Mouse (Mus musculus): Measurements from ENCODE around the gene Pdlim7.
A peak's percentile ranks its signal among the peaks of the same experiment; 100 is the strongest.

Gene Pdlim7

DNA sequence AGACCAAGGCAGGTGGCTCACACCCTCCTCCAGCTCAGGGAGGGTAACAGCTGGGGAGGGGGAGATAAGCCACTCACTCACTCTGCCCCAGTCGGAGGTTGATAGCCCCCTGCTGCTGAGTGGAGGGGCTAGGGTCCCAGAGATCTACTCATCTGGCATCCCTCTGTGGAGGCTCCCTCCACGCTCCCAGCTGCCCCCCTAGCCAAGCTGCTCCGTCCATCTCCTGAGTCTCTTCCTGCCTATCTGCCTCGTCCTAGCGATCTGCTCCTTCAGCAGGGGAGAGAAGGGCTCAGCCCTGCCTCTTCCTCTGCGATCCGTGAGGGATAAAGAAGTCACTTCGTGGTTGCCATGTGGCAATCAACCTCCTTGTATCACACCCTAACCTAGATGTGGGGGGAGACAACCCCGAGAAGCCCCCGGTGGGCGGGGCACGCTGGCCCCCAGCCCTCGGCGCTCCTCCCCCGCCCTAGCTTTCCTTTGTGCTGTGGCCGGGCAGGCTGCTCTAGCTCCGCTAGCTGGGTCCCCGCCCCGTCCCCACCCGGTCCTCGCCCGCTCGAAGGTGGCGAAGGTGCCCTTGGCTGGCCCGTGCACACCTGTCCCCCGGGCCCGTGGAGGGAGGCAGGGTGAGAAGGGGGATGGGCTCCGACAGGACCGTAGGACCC is 26.4 kb downstream of the Pdlim7 start:
- no peak for DNase-seq (ENCODE audit: low spot score in 2 of 2)

- DNase-seq (ENCODE audit: low spot score in 2 of 2): no peak
These were observed 27.3 kb downstream of the Pdlim7 start for GRCm38 (mm10) chr13:55486029-55486794.

DNA sequence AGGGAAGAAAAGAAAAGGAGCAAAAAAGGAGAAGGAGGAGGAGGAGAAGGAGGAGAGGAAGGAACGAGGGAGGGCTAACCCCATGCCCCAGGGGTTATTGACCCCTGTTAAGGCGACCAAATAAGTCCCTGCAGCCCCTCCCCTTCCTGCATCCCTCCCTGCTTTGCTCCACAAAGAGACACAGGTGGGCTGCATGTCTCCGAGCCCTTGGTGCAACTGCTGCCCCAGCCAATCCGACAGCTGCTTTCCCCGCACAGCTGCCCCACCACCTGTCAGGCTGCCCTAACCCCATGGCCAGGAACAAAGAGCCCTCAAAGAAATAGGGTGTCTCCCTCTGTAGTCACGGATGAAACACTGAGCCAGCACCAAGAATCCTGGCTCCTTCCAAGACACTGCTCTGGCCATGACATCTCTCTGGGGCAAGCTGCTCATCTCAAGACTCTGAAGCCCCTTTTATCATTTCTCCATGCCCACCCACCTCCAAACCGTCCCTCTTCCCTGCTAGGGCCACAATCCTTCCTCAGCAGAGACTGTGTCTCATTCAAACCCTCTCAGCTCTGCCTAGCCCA is 28.9 kb downstream of the Pdlim7 start:
- DNase-seq (ENCODE audit: low spot score in 2 of 2): no peak

DNA sequence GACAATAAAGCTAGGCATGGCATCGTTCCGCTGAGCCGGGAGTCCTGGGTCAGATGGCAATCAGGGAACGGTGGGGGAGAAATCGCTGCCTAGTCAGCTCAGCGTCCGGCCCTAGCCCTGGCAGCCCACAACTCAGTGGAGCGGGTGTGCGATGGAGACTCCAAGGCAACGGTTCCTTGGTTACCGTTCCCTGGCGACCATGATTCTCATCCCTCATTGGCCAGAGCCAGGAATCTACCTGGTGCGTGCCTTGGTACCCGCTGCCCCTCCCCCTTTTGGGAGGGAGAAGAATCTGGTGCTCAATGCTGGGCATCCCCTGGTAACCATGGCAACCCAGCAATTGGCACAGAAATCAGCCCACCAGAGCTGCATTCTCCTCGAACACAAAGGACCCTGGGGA is 29.9 kb downstream of the Pdlim7 start:
- no peak for DNase-seq (ENCODE audit: low spot score in 2 of 2)

- no peak for DNase-seq (ENCODE audit: low spot score in 2 of 2)
These were observed 30.4 kb downstream of the Pdlim7 start for GRCm38 (mm10) chr13:55483071-55483470.

GRCm38 (mm10) chr13:55482542-55482941 is 30.9 kb downstream of the Pdlim7 start:
- DNase-seq (ENCODE audit: low spot score in 2 of 2): no peak

DNA sequence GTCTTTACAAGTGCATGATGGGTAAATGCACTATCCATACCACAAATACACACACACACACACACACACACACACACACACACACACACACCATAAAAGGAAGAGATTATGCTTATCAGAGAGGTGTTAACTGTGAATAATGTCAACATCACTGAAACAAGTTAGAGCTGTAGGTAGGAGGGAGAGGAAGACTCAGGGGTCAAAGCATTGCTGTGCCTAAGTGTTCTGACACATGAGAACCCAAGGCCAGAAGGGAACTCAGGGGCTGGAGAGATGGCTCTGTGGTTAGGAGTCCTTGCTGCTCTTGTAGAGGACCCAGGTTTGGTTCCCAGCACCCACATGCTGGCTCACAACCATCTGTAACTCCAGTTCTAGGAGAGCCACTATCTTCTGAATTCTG is 33.5 kb downstream of the Pdlim7 start:
- DNase-seq (ENCODE audit: low spot score in 2 of 2): no peak

DNA sequence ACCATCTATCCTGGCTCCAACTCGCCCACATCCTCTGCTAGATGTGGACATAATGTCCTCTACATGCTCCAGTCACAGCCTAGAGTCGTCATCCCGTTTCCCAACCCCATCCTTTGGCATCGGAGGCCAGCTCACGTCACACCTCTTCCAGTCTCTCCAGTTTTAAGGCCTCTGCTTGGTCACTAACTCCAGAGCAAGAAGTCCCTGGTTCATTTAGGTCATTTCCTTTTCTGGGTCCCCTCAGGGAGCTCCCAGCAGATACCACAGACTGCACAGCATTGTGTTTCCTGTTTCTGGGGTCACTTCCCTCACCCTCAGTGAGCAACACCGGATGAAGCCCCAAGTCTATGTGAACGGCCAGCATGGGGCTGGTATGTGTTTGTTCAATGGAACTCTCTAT is 34.5 kb downstream of the Pdlim7 start:
- peak; percentile 53 to 64 for DNase-seq (ENCODE audit: low spot score in 2 of 2)

DNA sequence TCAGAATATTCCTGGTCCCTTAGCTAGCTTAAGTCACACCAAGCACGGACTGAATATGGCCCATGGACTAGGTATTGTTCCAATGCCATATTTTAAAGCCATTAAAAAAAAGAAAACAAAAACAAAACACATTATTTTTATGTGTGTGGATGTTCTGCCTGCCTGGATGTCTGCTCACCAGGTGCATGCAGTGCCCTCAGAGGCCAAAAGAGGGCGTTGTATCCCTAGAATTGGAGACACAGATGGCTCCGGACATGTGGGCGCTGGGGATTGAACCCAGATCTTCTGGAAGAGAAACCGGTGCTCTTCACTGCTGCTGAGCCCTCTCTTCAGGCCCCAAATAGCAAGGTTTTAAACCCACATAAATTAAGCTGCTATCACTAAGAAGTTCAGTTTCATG is 35.4 kb downstream of the Pdlim7 start:
- peak in 1 of 2 experiments; percentile 45 for DNase-seq (ENCODE audit: low spot score in 2 of 2)

DNA sequence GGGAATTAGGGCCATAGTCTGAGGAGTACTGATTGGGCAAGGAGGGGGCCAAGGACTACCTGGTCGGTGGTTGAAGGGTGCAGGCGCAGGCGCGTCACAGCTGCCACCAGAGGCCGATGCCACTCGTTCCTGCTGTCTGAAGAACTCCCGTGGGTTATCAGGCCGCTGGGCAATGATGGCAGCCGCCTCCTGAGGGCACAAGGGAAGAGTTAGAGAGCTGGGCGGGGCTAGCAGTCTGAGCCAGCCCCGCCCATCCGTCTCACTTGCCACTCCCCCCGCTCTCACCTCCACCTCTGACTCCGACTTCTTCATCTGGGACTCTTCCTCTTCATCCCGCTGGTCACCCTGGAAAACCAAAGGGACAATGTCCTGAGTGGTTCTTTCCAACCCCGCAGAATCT is 36.0 kb downstream of the Pdlim7 start:
- DNase-seq (ENCODE audit: low spot score in 2 of 2): no peak

GRCm38 (mm10) chr13:55476256-55476655 is 37.2 kb downstream of the Pdlim7 start:
- DNase-seq (ENCODE audit: low spot score in 2 of 2): no peak

GRCm38 (mm10) chr13:55475750-55476149 is 37.7 kb downstream of the Pdlim7 start:
- no peak for DNase-seq (ENCODE audit: low spot score in 2 of 2)

GRCm38 (mm10) chr13:55474621-55475069 is 38.8 kb downstream of the Pdlim7 start:
- no peak for DNase-seq (ENCODE audit: low spot score in 2 of 2)

DNA sequence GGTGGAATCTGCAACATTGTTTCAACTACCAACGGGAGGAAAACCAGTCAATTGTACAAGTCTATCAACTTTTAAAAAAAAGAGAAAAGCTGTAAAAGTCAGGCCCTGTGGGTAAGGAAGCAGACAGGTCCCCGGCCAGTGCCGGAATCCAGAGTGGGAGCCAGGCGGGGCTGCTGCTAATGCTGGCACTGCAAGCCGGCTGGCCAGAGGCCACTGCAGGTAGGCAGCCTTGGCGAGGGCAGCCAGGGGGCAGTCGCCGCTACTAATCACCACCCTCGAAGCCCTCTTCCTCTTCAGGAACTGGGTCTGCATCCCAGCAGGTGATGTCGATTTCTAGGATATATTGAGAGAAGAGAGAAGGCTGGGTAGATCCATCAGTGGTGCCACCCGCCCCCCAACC is 39.5 kb downstream of the Pdlim7 start:
- DNase-seq (ENCODE audit: low spot score in 2 of 2): no peak

DNA sequence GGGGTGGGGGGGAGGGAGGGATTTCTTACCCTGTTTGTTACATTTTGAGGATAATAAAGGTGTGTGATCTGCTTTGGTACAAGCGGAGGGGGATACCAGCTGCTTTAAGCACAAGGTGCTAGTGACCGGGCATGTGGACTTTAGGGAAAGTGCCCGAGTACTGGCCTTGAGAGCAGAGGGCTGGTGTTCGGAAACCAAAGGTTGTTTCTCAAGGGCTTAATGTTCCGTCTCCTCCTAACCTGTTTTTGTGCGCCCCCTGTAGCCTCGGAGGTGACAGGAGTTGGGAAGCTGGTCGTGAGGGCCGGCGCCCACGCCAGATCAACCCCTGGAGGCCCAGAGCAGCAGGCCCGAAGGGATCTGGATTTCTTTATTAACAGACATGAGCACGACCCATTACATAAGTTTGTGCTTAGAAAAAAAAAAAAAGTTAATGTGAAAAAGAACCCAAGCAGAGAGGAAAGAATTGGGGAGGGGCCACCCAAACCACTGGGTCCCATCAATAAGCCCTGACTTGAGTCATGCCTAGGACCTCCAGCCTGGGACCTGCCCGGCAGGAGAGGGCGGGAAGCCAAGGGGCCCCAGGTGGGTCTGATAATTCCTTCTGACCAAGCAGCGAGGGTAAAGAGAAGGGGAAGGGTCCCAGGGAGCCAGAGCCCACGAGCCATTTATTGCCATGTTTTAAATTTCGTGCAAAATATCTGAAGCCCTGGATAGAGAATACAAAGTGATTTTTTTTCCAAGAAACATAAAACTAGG is 40.2 kb downstream of the Pdlim7 start:
- no peak for DNase-seq (ENCODE audit: low spot score in 2 of 2)

DNA sequence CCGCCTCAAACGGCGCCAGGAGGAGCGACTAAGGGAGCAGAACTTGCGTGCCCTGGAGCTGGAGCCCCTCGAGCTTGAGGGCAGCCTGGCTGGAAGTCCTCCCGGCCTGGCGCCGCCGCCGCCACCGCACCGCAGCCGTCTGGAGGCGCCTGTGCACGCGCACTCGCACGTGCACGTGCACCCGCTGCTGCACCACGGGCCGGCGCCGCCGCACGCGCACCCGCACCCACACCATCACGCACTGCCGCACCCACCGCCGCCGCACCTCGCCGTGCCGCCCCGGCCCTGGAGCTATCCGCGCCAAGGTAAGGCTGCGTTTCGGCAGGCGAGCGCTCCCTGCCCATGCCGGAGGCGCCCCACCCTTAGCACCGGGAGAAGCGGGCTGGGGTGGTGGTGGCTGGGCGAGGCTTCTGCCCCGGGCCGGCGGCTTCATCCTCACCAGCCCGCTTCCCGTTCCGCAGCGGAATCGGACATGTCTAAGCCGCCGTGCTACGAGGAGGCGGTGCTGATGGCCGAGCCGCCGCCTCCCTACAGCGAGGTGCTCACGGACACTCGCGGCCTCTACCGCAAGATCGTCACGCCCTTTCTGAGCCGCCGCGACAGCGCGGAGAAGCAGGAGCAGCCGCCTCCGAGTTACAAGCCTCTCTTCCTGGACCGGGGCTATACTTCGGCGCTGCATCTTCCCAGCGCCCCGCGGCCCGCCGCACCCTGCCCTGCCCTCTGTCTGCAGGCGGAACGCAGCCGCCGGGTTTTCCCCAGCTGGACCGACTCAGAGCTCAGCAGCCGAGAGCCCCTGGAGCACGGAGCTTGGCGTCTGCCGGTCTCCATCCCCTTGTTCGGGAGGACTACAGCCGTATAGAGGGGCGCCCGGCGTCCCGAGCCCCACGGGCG is 41.1 kb downstream of the Pdlim7 start:
- peak; percentile 65 to 68 for DNase-seq (ENCODE audit: low spot score in 2 of 2)

DNA sequence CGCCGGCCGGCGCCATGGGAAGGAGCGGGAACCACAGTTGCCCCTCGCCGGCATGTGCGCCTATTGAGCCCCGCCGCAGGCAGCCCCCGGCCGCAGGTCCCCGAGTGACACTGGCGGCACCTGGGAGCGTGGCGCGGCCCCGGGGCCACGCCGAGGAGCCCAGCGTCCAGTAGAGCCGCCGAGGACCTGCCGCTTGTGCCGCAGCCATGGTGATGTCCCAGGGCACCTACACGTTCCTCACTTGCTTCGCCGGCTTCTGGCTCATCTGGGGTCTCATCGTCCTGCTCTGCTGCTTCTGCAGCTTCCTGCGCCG is 41.7 kb downstream of the Pdlim7 start:
- DNase-seq (ENCODE audit: low spot score in 2 of 2): no peak

GRCm38 (mm10) chr13:55471156-55471818 is 42.2 kb downstream of the Pdlim7 start:
- DNase-seq (ENCODE audit: low spot score in 2 of 2): peak; percentile 91 to 93

- no peak for DNase-seq (ENCODE audit: low spot score in 2 of 2)
These were observed 43.1 kb downstream of the Pdlim7 start for GRCm38 (mm10) chr13:55470372-55470771.

GRCm38 (mm10) chr13:55468851-55469560 is 44.5 kb downstream of the Pdlim7 start:
- DNase-seq (ENCODE audit: low spot score in 2 of 2): no peak

Measured in natural killer cell, adult 2 months (primary cell).